Mouse (Mus musculus): Measurements from ENCODE around the gene Grap2.

- TF ChIP-seq CTCF (IDR thresholded peaks at IDR 0.05; ENCODE audit: low read depth) (no peak), EP300 (IDR thresholded peaks at IDR 0.05; ENCODE audit: low read depth) (peak; percentile 44; the same call in 1 of the 2 replicates)
These were observed 41.4 kb upstream of the Grap2 start for GRCm38 (mm10) chr15:80531026-80531425.

Measured in liver, postnatal 0 days (tissue).